Mouse (Mus musculus): ENCODE measurements around the gene Aurkb. TPM values are rescaled to one million over a fixed set of nuclear protein-coding genes. Genes with fewer than 3 reads are reported as not detected.
"Not testable (repeated sequence)": the region's sequence is repeated elsewhere in the genome, so short reads cannot be mapped to it uniquely, and the experiment has no call there.

Gene Aurkb
- polyA plus RNA-seq, 2 experiments from 2014 or later = 24.3 to 33.5 TPM

- no peak for ATAC-seq
These were observed 36.2 kb downstream of the Aurkb start for GRCm38 (mm10) chr11:69081613-69082012.

- ATAC-seq = no peak
These were observed 40.2 kb downstream of the Aurkb start for GRCm38 (mm10) chr11:69085608-69086007.

GRCm38 (mm10) chr11:69086390-69086789, 40.9 kb downstream of the Aurkb start:
- ATAC-seq = no peak

- ATAC-seq = no peak
These were observed 41.6 kb downstream of the Aurkb start for GRCm38 (mm10) chr11:69087082-69087481.

GRCm38 (mm10) chr11:69087597-69087996, 42.1 kb downstream of the Aurkb start:
- ATAC-seq = no peak

GRCm38 (mm10) chr11:69088103-69088855, 42.8 kb downstream of the Aurkb start, which contains the start of gene Vamp2:
Gene Vamp2 (plus strand): TSS chr11:69088490.
- ATAC-seq = peak; percentile 47

- no peak for ATAC-seq
These were observed 43.6 kb downstream of the Aurkb start for GRCm38 (mm10) chr11:69088856-69089615.

GRCm38 (mm10) chr11:69089616-69090290, 44.3 kb downstream of the Aurkb start:
- no peak for ATAC-seq

- ATAC-seq = no peak
These were observed 44.9 kb downstream of the Aurkb start for GRCm38 (mm10) chr11:69090367-69090766.

GRCm38 (mm10) chr11:69091566-69092385, 46.3 kb downstream of the Aurkb start:
- ATAC-seq = no peak

GRCm38 (mm10) chr11:69092386-69092751, 46.9 kb downstream of the Aurkb start:
- no peak for ATAC-seq

GRCm38 (mm10) chr11:69092871-69093270, 47.4 kb downstream of the Aurkb start:
- ATAC-seq = no peak

- not testable (repeated sequence) for ATAC-seq
These were observed 48.4 kb downstream of the Aurkb start for GRCm38 (mm10) chr11:69093856-69094255.

GRCm38 (mm10) chr11:69094697-69095429, 49.4 kb downstream of the Aurkb start, which contains the start of gene Per1:
Gene Per1 (plus strand): TSS chr11:69095217.
- ATAC-seq = peak; percentile 57

GRCm38 (mm10) chr11:69095511-69096231, 50.2 kb downstream of the Aurkb start:
- ATAC-seq = no peak

GRCm38 (mm10) chr11:69096360-69096986, 51.0 kb downstream of the Aurkb start:
- no peak for ATAC-seq

GRCm38 (mm10) chr11:69096987-69097900, 51.8 kb downstream of the Aurkb start:
- no peak for ATAC-seq

- peak; percentile 43 for ATAC-seq
These were observed 52.8 kb downstream of the Aurkb start for GRCm38 (mm10) chr11:69098039-69098761.

- no peak for ATAC-seq
These were observed 53.3 kb downstream of the Aurkb start for GRCm38 (mm10) chr11:69098762-69099091.

Measured in activated CD4-positive, CD25-positive, alpha-beta regulatory T cell, adult 4 months (primary cell).